Mouse (Mus musculus) cortical plate, adult 2 months (tissue): ENCODE measurements around the gene Antxr2.

Source experiments
- CTCF ChIP-seq: fragments of 200-500 bp; IDR thresholded peaks from 2 replicates; pipeline ENCODE4 v1.5.1; 2011; ENCODE audit warnings: mild to moderate bottlenecking, control low read depth, low read length; ENCODE audit not compliant: insufficient read depth; ENCODE audit errors: extremely low read depth
- POLR2A ChIP-seq: fragments of 200-500 bp; IDR thresholded peaks from 2 replicates; pipeline ENCODE4 v1.6.1; 2011; ENCODE audit warnings: mild to moderate bottlenecking, low read length, control low read depth; ENCODE audit not compliant: insufficient read depth; ENCODE audit errors: extremely low read depth

DNA sequence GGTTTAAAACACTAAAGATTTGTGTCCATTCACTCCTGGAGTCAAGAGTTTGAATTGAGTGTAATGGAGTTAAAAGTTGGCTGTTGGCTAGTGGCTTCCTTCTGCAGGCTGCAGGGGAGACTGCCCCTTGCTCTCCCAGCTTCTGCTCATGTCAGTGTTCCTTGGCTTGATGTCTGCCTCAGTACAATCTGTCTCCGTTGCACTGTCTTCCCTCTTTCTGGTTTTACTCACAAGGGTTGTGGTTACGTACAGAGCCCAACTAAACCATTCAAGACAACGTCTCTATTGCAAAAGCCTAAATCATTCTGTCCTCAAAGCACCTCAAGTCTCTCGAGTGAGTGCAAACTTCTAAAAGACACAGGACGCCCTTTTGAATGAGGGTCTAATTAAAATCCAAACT lies 73.3 kb downstream of the Antxr2 start:
- TF ChIP-seq CTCF (no peak), POLR2A (no peak)
